Mouse (Mus musculus): Measurements from ENCODE around the gene 2010300C02Rik. TPM values are rescaled to one million over a fixed set of nuclear protein-coding genes. Genes with fewer than 3 reads are reported as not detected.
"Not testable (repeated sequence)": the region's sequence is repeated elsewhere in the genome, so short reads cannot be mapped to it uniquely, and the experiment has no call there.

2010300C02Rik gene
- total RNA-seq, 2 experiments from 2014 or later, result 399 to 415 TPM

DNA sequence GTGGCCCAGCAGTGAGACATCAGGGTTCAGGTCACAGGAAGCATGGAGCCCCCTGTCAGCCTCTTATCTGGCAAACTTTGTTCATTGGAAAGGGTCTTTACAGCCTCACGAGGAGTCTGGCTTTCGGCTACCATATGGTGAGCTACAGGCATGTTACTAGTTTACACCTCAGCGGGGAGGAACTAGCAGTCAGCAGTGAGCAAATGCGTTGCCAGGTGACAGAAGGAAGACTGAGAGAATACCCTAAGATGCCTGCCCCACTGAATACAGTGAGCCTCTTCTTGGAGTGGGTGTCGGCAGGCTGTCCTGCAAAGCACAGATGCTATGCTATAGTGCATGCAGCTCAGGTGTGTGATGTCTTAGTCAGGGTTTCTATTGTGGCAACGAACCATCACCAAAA lies 91.1 kb downstream of the 2010300C02Rik start:
- no peak for TF ChIP-seq CTCF (conservative IDR thresholded peaks at IDR 0.05)
- Histone ChIP-seq H3K27ac (no peak overlapping the region; the same call in 1 of the 2 replicates), H3K4me3 (no peak overlapping the region)
- DNase-seq (ENCODE audit: low spot score in 2 of 2), result peak in 1 of 2 experiments; percentile 51

DNA sequence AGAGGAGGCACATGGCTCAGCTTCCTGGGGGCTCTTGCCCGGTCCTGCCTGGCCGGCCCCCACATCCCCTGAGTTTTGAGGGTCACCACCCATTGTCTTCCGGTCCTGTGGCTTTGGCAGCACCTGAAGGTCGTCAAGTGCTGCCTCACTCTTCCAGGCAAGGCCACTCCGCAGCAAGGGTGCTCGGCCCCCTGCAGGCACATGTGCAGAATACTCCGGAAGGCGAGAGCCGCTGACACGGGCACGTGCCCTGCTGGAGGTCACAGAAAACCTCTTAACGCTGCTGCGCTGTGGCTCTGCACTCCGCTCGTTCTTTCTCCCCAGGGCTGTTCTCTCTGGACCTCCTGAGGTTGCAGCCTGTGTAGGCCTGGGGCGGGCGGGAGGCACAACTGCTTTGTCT lies 95.7 kb downstream of the 2010300C02Rik start:
- peak; percentile 35 for TF ChIP-seq CTCF (conservative IDR thresholded peaks at IDR 0.05)
- H3K4me3 ChIP-seq, result no peak overlapping the region
- H3K27ac ChIP-seq, result no peak overlapping the region
- DNase-seq (ENCODE audit: low spot score in 2 of 2), result no peak

- Histone ChIP-seq H3K27ac (no peak overlapping the region), H3K4me3 (no peak overlapping the region)
- DNase-seq (ENCODE audit: low spot score in 2 of 2), result no peak
- no peak for TF ChIP-seq CTCF (conservative IDR thresholded peaks at IDR 0.05)
These were observed 97.8 kb downstream of the 2010300C02Rik start for GRCm38 (mm10) chr1:37622049-37622448.

DNA sequence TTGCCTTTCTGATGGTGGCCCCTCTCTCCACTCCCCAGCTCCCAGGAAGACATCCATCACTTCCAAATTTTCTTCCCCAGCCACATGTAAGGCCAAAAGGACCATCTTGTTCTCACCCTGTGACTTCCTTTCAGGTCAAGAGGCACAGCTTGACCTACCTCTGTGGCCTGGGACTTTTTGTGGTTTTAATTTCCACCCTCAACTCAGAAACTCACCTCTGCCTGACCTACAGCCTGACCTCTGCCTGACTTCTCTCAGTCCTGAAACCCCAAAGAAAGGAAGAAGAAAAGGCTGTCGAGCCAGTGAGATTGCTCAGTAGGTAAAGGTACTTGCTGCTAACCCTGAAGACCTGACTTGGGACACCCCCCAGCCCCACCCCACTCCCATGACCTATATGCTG lies 100.3 kb downstream of the 2010300C02Rik start:
- TF ChIP-seq CTCF (conservative IDR thresholded peaks at IDR 0.05), result no peak
- Histone ChIP-seq H3K4me3 (no peak overlapping the region), H3K27ac (no peak overlapping the region)
- DNase-seq (ENCODE audit: low spot score in 2 of 2), result no peak

DNA sequence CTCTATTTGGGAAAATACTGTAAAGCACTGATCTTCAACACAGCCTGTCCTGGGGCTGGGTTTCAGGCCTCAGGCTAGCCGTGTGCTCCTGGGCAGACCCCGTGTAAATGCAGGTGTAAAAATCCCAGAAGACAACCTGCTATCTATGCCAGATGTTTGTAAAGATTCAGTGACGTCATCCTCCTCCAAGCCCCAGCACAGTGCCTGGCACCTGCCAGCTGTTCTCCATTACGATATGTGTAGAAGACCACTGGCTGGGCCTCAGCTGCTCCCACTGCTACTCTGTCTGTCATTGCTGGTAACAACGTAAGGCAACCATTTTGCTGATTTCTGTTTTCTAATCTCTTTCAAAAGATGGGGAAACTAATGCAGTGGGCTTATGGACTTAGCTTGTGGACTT lies 102.8 kb downstream of the 2010300C02Rik start:
- Histone ChIP-seq H3K4me3 (no peak overlapping the region), H3K27ac (no peak overlapping the region)
- TF ChIP-seq CTCF (conservative IDR thresholded peaks at IDR 0.05), result no peak
- no peak for DNase-seq (ENCODE audit: low spot score in 2 of 2)

DNA sequence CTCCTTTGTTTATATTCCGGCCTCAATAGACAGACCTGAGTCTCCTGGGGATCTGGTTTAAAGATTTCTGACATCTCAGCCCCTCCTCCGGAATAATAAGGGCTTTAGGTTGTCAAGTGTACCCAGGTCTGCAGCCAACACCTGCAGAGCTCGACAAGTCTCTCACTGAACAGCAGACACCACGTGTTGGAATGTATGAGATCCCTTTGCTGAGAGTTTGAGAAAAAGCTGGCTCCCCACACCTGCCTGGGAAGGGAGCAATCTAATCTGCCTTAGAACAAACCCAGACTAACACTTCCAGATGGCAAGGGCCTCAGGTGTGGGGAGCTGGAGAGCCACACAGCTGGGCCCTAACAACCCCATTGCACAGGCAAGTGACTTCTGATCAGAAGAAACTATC lies 103.3 kb downstream of the 2010300C02Rik start:
- H3K27ac ChIP-seq, result no peak overlapping the region
- no peak for DNase-seq (ENCODE audit: low spot score in 2 of 2)
- no peak overlapping the region for H3K4me3 ChIP-seq
- no peak for TF ChIP-seq CTCF (conservative IDR thresholded peaks at IDR 0.05)

DNA sequence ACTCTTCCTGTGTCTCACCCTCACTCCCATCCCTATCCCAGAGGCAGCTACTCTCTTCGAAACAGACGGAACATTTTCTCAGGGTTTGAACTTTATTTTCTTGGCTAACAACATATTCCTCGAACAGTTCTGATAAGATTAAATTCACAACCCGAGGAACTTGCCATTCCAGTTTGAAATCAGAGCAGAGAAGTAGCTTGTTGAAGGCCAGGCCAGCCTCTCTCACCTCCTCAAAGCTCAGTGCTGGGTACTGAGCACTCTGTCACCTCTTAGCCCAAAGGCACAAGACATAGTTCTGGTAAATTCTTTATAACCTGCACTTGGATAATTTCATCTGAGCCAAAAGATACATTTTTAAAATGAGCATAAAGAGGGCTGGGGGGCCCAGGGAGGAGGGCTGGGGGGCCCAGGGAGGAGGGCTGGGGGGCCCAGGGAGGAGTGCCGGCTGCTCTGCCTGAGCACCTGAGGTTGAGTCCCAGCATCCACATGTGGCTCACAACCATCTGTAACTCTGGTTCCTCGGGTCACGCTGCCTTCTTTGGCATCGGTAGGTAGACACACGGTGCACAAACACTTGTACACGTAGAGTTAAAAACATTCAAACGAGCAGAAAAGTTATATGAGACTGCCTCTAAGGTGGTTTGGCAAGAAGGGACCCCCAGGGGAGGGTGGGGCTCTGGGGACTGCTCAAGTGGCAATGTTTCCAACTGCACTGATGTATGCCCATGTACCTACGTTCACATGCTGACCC lies 104.4 kb downstream of the 2010300C02Rik start:
- no peak for TF ChIP-seq CTCF (conservative IDR thresholded peaks at IDR 0.05)
- Histone ChIP-seq H3K4me3 (no peak overlapping the region), H3K27ac (0 out of 2 replicates have a peak overlapping the region, but pooled peaks have one; percentile 10)
- DNase-seq (ENCODE audit: low spot score in 2 of 2), result no peak

DNA sequence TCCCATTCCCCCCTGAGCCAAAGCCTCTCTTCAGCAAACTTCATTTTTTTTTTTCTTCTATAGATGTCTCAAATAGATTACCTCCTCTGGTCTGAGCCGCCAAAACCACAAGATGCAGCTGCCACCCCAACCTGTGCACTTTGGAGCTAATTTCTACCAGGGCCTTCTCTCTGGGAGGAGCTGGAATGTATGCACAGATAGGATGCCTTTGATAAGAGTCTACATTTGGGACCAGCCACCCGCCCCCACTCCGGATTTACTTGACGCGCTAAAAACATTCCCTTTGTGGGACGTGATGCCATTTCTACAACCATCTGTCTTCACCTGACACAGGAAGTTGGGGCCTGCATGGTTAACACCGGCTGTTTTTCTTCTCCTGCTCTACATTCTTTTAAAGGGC lies 105.0 kb downstream of the 2010300C02Rik start:
- H3K27ac ChIP-seq, result peak overlapping the region; percentile 65
- TF ChIP-seq CTCF (conservative IDR thresholded peaks at IDR 0.05), result no peak
- DNase-seq (ENCODE audit: low spot score in 2 of 2), result no peak
- no peak overlapping the region for H3K4me3 ChIP-seq

- Histone ChIP-seq H3K27ac (peak overlapping the region; percentile 65), H3K4me3 (no peak overlapping the region)
- DNase-seq (ENCODE audit: low spot score in 2 of 2), result peak; percentile 46 to 49
- TF ChIP-seq CTCF (conservative IDR thresholded peaks at IDR 0.05), result no peak
These were observed 105.8 kb downstream of the 2010300C02Rik start for GRCm38 (mm10) chr1:37614130-37614529.

DNA sequence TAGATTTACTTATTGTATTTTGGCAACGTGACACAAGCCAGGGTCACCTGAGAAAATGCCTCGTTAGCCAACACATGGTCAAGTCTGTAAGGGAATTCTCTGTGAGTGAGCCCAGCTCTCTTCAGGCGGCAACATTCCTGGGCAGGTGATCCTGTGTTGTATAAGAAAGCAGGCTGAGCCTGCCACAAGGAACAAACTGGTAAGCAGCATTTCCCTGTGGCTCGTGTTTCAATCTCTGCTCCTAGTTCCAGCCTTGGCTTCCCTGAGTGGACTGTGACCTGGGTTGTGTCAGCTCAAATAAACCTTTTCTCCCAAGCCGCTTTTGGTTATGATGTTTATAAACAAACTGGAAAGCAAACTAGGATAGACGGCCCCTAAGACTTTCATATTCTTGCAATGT lies 108.9 kb downstream of the 2010300C02Rik start:
- no peak for TF ChIP-seq CTCF (conservative IDR thresholded peaks at IDR 0.05)
- DNase-seq (ENCODE audit: low spot score in 2 of 2), result no peak
- Histone ChIP-seq H3K27ac (no peak overlapping the region), H3K4me3 (no peak overlapping the region)

- no peak overlapping the region for H3K27ac ChIP-seq
- no peak overlapping the region for H3K4me3 ChIP-seq
- DNase-seq (ENCODE audit: low spot score in 2 of 2), result no peak
- TF ChIP-seq CTCF (conservative IDR thresholded peaks at IDR 0.05), result no peak
These were observed 109.6 kb downstream of the 2010300C02Rik start for GRCm38 (mm10) chr1:37610242-37610641.

GRCm38 (mm10) chr1:37605694-37606093 lies 114.2 kb downstream of the 2010300C02Rik start:
- not testable (repeated sequence) for DNase-seq (ENCODE audit: low spot score in 2 of 2); H3K4me3 ChIP-seq; H3K27ac ChIP-seq

DNA sequence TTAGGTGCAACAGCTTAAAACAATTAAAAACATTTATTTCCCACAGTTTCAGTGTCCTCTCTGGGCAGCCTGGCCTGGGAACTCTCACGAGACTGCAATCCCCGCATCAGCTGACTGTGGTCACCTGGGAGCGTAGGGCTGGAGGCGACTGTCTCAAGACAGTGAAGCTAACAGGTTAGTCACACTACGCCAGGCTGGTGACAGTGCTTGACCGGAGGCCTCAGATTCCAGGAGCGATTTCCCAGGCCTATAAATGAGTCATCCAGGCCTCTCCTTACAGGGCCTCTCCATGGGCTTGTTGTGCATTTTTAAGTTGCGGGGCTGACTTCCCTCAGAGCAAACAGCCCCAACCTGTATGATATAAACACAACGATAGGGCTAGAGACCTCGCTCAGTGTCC lies 116.7 kb downstream of the 2010300C02Rik start:
- no peak for TF ChIP-seq CTCF (conservative IDR thresholded peaks at IDR 0.05)
- Histone ChIP-seq H3K4me3 (no peak overlapping the region), H3K27ac (no peak overlapping the region)
- DNase-seq (ENCODE audit: low spot score in 2 of 2), result no peak

DNA sequence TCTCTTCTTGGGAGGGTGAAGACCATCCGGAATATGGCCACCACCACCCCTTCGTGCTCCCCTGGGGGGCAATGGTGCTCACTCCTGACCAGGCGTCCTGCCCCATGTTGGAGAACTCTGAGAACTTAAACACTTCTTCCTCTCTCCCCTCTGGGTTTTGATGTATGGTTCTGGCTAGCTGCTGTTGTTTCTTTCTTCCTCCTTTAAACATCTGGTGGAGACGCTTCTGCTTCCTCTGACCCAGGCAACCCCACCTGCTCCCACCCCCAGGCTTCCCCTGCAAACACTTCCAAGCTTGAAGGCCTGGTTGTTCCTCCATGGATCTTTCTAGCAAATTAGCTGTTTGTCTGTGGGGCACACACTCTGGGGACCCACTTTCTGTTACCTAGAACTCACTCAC lies 117.6 kb downstream of the 2010300C02Rik start:
- Histone ChIP-seq H3K4me3 (no peak overlapping the region), H3K27ac (no peak overlapping the region)
- no peak for TF ChIP-seq CTCF (conservative IDR thresholded peaks at IDR 0.05)
- DNase-seq (ENCODE audit: low spot score in 2 of 2), result no peak
